Mouse (Mus musculus) layer of hippocampus, adult 8-10 months (tissue): ENCODE results near the gene Ccnd3. TPM values are rescaled to one million over a fixed set of nuclear protein-coding genes. Genes with fewer than 3 reads are reported as not detected.

Experiments
- DNase-seq, 2 experiments: peaks; one replicate each; pipeline ENCODE4 v3.0.0; 2022; ENCODE audit warnings: low spot score in 2 of 2
- total RNA-seq, 4 experiments: library from RNA; stranded (reverse); gene quantifications; 2 replicates each; pipeline ENCODE4 v1.2.4; 2022

The Ccnd3 gene
- total RNA-seq, 4 experiments from 2014 or later: 38.4 to 45.2 (median 38.8) TPM

DNA sequence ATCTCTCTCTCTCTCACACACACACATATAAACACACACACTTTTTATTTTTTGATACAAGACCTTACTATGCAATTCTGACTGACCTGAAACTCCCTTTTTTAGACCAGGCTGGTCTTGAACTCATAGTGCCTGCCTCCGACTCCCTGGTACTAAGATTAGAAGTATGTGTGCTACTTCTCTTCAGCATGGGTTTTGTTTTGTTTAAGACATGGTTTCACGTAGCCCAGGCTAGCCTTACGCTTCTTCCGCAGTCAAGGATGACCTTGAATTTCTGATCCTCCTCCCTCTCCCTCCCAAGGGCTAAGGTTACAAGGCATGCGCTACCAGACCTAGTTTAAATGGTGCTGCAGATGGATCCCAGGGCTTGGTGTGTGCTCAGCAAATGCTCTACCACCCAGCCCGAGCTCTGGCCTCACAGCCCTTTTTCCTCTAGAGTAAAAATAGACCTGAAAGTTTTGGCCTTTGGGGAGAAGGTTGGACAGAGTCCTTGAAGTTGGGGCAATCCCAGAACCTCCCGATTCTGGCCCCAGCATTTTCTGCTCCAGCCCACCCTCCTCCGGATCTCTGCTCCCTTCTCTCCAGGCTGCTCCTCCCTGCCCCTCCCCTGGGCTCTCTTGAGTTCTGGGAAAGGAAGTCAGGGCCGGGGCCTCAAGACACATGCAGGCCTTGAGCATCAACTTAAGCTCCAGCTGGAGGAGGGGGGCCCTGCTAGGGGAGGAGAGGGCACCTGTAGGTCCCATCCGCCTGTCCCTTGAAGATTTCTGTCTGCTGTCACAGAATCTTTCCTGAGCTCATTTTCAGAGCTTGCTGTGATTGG is 8.3 kb downstream of the Ccnd3 start:
- DNase-seq: no peak

DNA sequence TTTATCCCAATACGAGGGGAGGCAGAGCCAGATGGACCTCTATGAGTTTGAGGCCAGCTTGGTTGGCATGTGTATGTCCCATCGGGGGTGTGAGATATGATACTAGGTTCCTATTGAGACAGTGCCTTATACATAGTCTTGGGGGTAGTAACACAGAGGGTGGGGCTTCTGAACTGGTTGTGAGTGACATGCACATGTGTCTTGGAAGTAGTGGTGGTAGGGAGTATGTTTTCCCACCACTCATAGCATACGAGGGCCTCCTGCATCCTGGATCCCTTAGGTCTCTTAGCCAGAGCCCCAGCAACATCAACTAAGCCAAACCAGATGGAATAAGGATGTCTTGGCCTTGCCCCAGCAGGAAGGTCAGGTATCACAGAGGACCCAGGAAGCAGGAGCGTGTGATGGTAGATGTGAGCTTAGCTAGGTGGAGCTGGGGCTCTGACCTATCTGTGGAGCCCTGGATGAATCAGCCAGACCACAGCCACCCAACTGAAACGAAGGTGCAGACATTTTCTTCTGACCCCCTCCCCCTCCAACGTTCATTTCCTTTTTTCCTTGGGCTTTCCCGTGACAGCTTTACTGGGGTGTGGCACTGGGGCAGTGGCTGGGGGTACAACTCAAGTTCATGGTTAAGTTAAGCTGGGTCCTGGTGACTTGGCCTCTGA is 10.5 kb downstream of the Ccnd3 start:
- no peak for DNase-seq

DNA sequence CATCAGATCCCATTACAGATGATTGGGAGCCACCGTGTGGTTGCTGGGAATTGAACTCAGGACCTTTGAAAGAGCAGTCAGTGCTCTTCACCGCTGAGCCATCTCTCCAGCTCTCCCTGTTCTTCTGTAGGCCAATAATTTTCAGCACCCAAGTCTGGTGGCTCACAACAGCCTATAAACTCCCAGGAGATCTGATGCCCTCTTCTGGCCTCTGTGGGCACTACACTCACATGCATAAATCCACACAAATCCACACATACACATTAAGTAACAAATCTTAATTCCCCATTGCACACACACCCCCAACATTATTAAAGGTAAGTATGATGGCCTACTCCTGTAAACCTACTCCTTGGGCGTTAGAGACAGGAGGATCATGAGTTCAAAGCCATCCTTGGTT is 11.4 kb downstream of the Ccnd3 start:
- DNase-seq: no peak

DNA sequence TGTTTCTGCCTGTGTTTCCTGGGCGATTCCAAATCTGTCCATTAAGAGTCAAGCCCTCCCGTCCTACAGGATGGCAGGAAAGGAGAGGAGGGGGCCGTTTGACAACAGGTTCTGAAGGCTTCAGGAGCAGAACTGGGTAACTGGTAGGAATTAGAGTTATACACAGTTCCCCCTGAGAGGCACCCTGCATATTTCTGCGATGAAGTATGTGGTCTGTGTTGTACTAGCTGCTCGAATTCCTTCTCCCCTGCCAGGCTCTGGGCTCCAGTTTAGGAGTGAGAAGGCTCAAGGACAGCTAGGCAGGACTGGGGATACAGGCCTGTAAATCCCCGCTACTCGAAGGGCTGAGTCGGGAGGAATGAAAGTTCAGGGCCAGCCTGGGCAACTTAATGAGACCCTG is 13.4 kb downstream of the Ccnd3 start:
- no peak for DNase-seq

DNA sequence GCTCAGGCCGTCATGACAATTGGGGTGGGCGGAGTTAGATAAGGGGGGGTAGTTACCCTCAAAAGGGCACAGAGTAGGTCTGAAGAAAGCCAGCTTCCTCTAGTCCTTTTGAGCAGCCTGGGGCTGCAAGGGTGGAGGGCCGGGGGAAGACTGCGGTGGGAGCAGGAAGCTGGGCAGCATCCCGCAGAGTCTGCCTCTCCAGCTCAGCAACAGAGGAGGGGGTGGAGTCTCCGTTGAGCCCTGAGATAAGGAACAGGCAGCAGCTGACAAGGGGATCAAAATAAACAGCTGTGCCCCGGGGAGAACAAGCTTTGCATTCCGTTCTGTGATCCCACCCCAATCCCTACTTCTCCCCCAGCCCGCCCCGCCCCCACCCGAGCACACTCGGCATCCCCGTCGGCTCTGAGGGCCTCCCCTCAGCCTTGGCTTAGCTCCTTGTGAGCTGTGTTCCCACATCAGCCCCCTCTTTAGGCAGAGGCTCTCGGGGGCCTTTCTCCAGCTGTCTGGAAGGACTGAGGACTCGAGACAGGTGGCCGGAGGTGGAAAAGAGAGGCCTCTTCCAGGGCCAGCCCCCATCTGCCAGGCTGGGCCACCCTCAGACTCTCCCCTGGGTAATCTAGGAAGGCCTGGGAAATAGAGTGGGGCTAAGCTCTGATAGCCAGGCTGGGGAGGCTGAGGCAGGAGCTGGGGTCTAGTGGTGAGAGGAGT is 16.9 kb downstream of the Ccnd3 start:
- DNase-seq: peak in 1 of 2 experiments; percentile 21

DNA sequence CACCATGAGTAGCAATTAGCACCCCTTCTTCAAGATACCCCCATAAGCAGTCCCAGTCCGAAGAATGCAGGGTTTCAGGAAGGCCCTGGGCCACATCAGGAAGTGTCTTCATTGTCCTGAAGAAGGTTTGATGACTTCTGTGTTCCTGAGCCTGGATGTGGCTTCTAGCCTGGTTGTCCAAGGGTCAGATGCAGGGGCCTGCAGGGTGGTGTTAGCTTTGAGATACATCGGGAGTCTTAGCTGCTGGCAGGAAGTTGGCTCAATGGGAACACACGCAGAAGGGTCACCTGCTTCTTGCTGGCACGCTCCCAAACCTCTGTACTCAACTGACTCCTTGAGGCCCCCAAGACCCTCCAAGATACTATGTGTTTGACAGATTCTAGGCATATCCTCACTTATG is 17.7 kb downstream of the Ccnd3 start:
- DNase-seq: no peak

DNA sequence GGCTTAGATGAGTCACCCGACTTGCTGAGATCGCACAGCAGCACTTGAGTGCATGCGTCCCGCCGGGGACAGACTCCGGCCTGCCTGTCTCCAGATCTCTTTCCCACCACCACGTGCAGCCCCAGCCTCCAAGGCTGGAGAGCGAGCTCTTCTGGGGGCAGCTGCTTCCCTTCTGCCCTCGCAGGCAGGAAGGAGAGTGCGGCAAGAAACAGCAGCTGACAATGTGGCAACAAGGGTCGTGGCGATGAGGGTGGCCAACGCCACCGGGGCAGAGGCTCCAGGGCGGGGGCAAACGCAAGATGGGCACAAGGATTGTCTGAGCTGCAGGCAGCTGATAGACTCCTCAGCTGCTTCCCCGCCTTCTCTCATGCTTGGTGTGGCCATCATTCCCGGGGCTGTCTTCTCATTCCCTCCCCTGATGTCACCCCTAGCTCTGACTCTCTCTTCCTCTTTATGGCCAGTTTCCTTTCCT is 18.4 kb downstream of the Ccnd3 start:
- DNase-seq: no peak

DNA sequence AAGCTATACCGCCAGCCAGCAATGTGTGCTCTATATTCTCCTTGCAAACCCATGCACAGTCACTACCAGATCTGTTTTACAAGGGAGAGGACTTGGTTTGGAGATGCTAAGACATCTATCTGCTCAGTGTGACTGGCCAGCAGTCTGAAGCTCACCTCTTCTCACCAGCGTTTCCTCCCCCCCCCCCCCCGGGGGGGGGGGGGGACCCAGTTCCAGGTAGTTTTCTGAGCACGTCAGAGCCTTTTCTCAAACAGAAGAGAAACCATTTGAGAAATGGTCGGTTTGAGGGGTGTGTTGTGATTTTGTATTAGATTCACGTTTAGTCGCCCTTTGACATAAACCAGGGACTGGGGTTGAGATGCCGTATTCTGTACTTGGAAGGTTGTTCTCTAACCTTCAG is 19.2 kb downstream of the Ccnd3 start:
- DNase-seq: no peak

DNA sequence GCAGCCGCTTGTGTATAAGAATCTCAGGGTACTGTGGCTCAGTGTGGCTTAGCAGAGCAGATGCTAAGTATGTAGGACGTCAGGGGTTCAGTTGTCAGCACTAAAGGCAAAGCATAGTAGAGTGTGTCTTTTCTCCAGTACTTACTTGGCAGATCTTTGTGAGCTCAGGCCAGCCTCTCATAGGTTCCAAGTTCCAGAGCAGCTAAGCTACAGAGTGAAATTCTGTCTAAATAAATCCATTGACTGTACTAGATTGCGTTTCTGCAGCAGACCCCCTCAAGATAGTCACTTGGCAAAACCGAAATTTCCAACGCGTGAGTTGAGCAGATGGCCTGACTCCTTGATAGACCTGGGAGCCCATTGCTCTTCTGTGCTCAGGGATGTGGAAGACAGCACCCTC is 20.1 kb downstream of the Ccnd3 start:
- DNase-seq: no peak

DNA sequence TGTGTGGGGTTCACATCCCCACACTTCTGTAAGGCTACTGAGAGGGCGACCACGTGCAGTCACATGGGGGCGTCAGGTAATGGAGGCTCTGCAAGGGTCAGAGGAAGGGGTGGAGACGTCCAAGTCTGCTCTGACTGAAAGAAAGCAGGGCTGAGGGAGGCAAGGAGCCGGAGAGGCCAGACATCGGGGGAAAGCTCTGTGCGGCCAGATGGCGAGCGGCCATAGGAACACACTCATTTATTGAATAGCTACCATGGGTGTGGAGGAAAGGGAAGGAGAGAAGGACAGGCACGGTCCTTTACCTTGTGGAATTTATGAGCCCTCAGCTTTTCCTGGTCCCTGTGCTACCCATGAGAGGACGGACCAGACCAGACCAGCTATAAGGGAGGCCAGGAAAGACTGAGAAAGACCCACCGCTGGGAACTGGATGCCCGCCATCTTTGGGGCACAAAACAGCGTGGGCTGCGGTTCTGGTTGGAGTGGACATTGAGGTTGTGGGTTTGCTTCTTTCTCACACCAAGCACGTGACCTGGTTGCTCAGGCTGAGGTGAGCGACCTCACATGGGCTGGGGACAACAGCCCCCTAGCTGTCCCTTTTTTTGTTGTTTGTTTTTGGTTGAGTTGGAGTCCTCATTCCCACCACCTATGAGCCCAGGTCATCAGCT is 22.1 kb downstream of the Ccnd3 start:
- DNase-seq: no peak

DNA sequence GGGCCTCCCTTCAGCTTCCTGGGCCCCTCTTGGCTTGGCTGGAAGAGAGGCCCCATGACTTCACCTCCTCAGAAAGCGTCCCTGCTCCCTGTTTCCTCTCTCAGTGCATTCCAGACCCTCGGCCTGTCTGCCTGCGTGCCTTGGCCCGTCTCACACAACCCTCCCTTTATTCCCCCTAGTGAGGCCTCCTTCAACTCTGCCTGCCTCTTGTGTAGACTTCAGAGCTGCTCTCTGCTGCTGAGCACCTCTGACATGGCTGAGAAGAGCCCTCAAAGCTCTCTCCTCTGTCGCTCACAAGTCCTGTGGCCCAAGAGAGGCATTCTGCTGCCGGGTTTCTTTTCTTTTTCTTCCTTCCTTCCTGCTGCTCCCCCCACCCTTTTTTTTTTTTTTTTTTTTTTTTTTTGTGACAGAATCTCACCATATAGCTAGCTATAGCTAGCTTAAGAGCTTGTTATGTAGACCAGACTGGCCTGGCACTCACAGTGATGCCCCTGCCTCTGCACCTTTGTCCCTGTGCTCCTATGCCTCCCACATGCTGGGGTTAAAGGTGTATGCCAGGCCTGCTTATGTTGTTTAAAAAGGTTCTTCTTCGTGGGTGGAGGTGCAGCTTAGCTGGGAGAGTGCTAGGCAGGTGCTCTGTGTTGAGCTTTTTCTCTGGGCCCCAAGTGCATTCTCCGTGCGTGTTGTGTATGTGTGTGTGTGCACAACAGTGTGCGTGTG is 22.9 kb downstream of the Ccnd3 start:
- no peak for DNase-seq

DNA sequence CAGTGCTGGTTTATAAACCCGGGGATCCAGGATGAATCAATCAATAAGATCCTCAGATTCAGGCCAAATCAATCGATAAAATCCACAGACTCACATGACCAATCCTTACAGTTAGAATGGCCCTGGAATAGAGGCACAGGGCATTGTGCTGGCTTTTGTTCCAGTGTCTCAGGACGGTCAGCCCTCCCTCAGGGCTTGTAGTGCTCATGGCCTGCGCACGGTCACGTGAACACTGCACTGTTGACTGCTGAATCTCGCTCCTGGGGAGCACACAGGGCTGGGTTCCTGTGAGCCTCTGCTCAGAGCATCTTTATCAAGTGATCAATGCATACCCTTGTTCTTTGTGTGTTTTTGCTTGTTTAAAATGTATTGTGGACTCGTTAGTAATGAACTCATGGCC is 24.1 kb downstream of the Ccnd3 start:
- DNase-seq: no peak

DNA sequence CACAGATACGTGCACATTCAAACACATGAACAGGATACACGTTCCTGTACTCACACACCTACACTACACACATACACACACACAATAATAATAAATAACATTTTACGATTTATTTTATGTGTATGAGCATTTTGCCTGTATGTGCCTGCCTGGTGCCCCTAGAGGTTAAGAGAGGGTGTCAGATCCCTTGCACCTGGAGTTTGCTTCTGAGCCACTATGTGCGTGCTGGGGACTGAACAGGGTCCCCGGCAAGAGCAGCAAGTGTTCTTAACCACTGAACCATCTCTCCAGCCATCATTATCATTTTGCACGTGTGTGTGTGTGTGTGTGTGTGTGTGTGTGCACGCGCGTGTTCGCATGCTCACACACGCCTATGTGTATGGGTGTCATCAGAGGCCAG is 24.7 kb downstream of the Ccnd3 start:
- DNase-seq: no peak

DNA sequence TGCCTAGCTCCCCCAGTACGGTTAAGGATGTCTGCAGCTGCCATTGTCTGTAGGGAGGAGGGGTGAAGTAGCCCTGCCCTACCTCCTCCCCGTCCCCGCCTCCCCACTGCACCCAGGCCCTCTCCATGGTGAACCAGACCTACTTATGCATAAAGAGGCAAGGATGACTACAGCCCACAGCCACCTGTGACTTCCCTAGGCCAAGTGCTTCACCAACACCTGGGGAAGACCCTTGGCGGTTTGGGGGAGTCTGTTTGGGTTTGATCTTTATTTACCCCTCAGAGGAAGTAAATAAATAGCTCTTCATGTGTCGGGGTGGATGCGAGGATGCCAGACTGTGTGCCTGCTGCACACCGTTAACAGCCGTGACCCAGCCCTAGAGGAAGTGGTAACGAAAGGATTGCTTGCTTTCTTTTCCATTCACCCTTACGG is 26.6 kb downstream of the Ccnd3 start:
- no peak for DNase-seq

DNA sequence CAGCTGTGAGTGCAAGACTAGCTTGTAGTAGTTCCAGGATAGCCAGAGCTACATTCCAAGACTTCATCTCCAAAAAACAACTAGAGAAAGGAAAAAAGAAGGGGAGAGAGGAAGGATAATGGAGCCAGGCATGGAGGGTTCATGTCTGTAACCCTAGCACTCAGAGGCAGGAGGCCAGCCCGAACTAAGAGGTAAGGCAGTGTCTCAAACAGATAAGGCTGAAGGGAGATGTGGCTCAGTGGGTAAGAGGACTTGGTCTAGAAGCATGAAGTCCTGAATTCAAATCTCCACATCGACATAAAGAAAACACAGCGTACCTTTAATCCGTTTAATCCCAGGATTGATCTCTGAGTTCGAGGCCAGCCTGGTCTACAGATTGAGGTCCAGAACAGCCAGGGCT is 27.5 kb downstream of the Ccnd3 start:
- no peak for DNase-seq

DNA sequence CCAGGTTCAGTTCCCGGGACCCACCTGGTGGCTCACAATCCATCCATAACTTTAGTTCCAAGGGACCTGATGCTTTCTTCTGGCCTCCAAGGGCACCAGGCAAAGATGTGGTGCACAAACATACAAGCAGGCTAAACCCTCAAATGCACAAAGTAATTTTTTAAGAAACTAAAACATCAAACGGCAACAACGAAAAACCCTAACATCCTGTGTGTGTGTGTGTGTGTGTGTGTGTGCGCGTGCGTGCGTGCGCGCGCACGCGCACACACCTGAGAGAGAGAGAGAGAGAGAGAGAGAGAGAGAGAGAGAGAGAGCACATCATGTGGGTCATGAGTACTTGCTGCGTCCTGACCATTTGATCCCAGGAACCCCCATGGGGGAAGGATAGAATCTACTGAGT is 28.8 kb downstream of the Ccnd3 start:
- no peak for DNase-seq

DNA sequence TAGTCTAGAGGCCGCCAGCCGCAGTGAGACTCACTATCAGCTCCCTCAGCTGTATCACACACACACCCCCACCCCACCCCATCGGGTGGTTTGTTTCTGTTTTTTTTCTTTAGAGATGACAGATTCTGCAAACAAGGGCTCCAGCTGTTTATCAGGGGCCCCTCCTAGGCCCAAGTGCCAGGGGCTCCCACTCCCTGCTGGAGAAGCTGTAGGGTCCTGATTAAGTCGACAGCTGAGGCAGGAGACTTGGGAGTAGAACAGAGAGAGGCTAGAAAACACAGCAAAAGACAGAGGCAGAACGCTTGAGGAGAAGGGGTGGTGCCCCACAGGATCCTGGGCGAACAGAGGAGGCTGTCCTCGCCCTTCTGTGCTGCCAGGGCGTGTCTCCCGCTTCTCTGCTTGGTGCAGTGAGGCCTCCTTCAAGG is 31.0 kb downstream of the Ccnd3 start:
- no peak for DNase-seq

DNA sequence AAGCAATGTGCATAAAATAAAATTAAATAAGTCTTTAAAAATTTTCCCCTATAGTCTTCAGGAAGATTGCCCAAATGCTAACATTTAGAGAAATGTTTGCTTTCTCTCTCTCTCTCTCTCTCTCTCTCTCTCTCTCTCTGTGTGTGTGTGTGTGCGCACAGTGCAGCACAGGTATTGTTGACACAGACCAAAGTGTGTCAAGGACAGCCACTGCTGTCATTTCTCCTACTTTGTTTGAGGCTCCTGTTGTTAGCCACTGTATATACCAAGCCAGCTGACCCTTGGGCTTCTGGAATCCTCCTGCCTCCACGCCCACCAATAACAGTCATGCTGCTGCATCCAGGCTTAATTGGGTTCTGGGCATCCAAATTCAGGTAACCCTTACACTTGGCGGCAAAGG is 33.2 kb downstream of the Ccnd3 start:
- no peak for DNase-seq

DNA sequence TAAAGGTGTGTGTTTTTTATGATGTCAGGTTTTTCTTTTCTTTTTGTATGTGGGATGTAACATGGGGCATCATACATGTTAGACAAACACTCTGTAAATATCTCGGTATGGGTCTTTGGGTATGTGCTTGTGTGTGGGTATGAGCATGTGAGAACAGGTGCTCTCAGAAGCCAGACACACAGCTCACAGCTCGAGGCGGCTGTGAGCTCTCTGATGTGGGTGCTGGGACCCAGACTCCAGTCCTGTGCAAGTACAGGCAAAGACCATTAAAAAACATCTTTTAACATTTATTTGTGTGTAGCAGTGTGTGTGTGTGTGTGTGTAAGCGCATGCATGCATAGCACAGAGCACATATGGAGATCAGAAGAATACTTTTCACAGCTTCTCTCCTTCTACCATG is 34.3 kb downstream of the Ccnd3 start:
- no peak for DNase-seq

DNA sequence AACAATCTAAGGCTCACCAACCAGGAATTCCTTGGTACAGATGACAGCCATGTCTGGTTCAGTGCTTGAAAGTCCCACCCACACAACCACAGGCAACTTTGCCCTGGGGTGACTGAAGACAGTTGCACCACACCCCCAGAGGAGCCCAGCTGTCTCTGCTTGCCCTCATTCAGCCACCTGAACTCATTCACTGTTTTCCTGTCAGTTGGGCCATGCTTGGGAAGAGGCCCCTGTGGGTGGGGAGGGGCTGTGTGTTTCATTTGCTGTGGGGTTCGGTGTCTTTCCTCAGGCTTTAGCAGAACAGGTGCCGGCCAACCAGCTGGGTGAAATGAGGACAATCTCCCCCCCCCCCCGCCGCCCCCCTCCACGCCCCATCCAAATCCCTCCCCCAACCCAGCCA is 37.2 kb downstream of the Ccnd3 start:
- no peak for DNase-seq

DNA sequence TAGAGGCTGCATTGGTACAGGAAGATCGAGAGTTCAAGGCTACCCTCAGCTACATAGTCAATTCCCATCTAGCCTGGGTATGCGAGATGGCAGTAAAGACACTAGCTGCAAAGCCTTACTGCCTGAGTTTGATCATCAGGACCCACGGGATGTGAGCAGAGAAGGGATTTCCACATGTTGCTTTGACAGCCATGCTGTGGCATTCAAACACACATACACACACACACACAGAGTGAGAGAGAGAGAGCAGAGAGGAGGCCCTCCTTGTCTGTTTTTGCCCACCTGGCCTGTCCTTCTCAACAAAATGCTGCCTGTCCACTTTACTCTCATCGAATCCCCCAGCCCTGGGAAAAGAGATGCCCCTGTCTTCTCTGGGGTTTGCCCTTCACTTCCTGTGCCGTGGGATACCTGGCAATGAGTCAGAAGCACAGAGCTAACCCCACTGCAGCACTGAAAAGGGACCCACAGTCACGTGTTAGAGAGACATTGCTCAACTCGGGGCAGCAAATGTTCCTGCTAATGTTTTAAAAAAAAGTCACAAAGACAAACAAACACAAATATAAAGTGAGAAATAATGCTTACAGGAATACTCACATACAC is 38.3 kb downstream of the Ccnd3 start:
- DNase-seq: no peak
